10 mouse cellular contexts compared by ENCODE assay signal in the genomic region with DNA sequence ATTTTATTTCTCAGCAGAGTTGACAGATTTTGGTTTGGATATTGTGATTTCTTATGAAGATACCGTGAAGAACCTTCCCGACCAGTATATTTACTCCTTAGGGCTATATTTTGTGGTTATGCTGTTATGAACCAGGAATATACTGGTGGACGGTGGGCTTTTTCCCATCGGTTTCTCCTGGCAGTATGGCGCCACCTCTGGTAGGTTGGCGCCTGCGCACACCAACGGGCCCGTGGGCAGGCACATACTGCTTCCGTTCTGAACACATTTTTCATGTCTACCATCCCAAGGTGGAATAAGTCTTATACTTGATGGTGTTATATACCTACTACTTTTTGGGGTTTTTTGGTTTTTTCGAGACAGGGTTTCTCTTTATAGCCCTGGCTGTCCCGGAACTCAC. TPM values are rescaled to one million over a fixed set of nuclear protein-coding genes. Genes with fewer than 3 reads are reported as not detected.
DNase-seq lines count a peak whose midpoint lies in the region; ATAC-seq and TF ChIP-seq lines count a peak whose summit lies in the region.
"Had no signal": no experiment of that assay in that cellular context is flagged by ENCODE, and none has a peak within 500 bp of the region (broad histone marks: within the 10 kb centered on the region; RNA-seq: fewer than 3 reads in every experiment).

No protein-coding gene starts in this region.

- no peak for DNase-seq in kidney, postnatal 25 days
- no peak for DNase-seq in ES-E14 (ENCODE audit: low read depth, low spot score)
- DNase-seq in forebrain, embryonic 14.5 days (ENCODE audit: low spot score) = no peak
- no peak for DNase-seq in midbrain, embryonic 14.5 days
- no peak for DNase-seq in thymus, postnatal 0 days (ENCODE audit: low spot score)
- no peak for DNase-seq in cerebellum, adult 9-11 months

- 93% methylated on average over 12 of the region's 12 CpGs for WGBS in kidney, embryonic 14.5 days
- WGBS in forebrain, embryonic 14.5 days = 96% methylated on average over 12 of the region's 12 CpGs
- 96% methylated on average over 12 of the region's 12 CpGs for WGBS in midbrain, embryonic 14.5 days

- H3K9ac ChIP-seq in kidney, embryonic 14.5 days (ENCODE audit: low read depth, low read length) = no peak overlapping the region
- no peak overlapping the region for H3K9ac ChIP-seq in ES-E14 (ENCODE audit: insufficient read depth, low read depth, low read length, poor library complexity, severe bottlenecking)
- no peak overlapping the region for H3K9ac ChIP-seq in forebrain, embryonic 14.5 days (ENCODE audit: low read length)
- H3K9ac ChIP-seq in midbrain, embryonic 14.5 days (replicated peaks; ENCODE audit: low read length) = no peak overlapping the region

- H3K4me3 ChIP-seq in kidney, embryonic 14.5 days (ENCODE audit: low read length) = no peak overlapping the region; the same call in 1 of the 2 replicates
- H3K4me3 ChIP-seq in ES-E14 (ENCODE audit: insufficient read depth in 1 of 2, low read depth in 1 of 2, low read length in 2 of 2, poor library complexity in 1 of 2, severe bottlenecking in 1 of 2) = peak overlapping the region; percentile 80 to 96; a peak in 3 of 4 replicates
- H3K4me3 ChIP-seq in forebrain, embryonic 14.5 days (ENCODE audit: low read depth, low read length) = no peak overlapping the region
- H3K4me3 ChIP-seq in midbrain, embryonic 14.5 days (replicated peaks; ENCODE audit: low read depth, low read length) = no peak overlapping the region

- no peaks in the 10 kb centered on the region for H3K27me3 ChIP-seq in kidney, embryonic 14.5 days (ENCODE audit: control insufficient read depth, insufficient read depth, low read length)
- H3K27me3 ChIP-seq in forebrain, embryonic 14.5 days (replicated peaks; ENCODE audit: control insufficient read depth, insufficient read depth, low read length) = no peaks in the 10 kb centered on the region
- H3K27me3 ChIP-seq in midbrain, embryonic 14.5 days (ENCODE audit: control insufficient read depth, insufficient read depth, low read length) = no peaks in the 10 kb centered on the region

- in situ Hi-C loops in ES-E14 (cut with MboI; ENCODE audit: low sequenced_read_pairs in 2 of 2, unreplicated experiment in 2 of 2) = loop anchor here in 1 of 2 experiments (10.0 kb wide), 1 partner anchor 65 kb away; no protein-coding TSS in a partner anchor

- no peak for ATAC-seq in kidney, embryonic 14.5 days (ENCODE audit: low FRiP score, low TSS enrichment)
- no peak for ATAC-seq in forebrain, embryonic 14.5 days
- no peak for ATAC-seq in midbrain, embryonic 14.5 days (ENCODE audit: low FRiP score, low TSS enrichment)
- ATAC-seq in erythroblast, adult 5-6 weeks (replicated peaks; ENCODE audit: low FRiP score, poor library complexity, severe bottlenecking) = no peak

- no peaks in the 10 kb centered on the region for H3K9me3 ChIP-seq in kidney, embryonic 14.5 days (ENCODE audit: control insufficient read depth, low read length)
- no peaks in the 10 kb centered on the region for H3K9me3 ChIP-seq in ES-E14 (ENCODE audit: control insufficient read depth, insufficient read depth, low read depth, low read length)
- no peaks in the 10 kb centered on the region for H3K9me3 ChIP-seq in forebrain, embryonic 14.5 days (replicated peaks; ENCODE audit: control insufficient read depth, low read length)
- H3K9me3 ChIP-seq in midbrain, embryonic 14.5 days (ENCODE audit: control insufficient read depth, low read length) = no peaks in the 10 kb centered on the region

- no peak overlapping the region for H3K27ac ChIP-seq in kidney, embryonic 14.5 days (ENCODE audit: low read depth, low read length)
- no peak overlapping the region for H3K27ac ChIP-seq in ES-E14 (ENCODE audit: insufficient read depth, low read depth, low read length, poor library complexity, severe bottlenecking)
- H3K27ac ChIP-seq in forebrain, embryonic 14.5 days (ENCODE audit: low read depth, low read length) = no peak overlapping the region
- H3K27ac ChIP-seq in midbrain, embryonic 14.5 days (replicated peaks; ENCODE audit: low read depth, low read length) = no peak overlapping the region

- H3K4me1 ChIP-seq in kidney, embryonic 14.5 days (ENCODE audit: control insufficient read depth, insufficient read depth, low read length) = peaks cover 4% of the 10 kb centered on the region; the same call in 1 of the 2 replicates
- peaks cover 0 to 7% of the 10 kb centered on the region in 2 experiments; a peak in 2 of 4 replicates for H3K4me1 ChIP-seq in ES-E14 (ENCODE audit: control insufficient read depth in 2 of 2, insufficient read depth in 2 of 2, low read length in 2 of 2, poor library complexity in 1 of 2)
- H3K4me1 ChIP-seq in forebrain, embryonic 14.5 days (ENCODE audit: control insufficient read depth, insufficient read depth, low read length) = peaks cover 8% of the 10 kb centered on the region
- H3K4me1 ChIP-seq in midbrain, embryonic 14.5 days (ENCODE audit: control insufficient read depth, insufficient read depth, low read length) = peaks cover 9% of the 10 kb centered on the region; the same call in 1 of the 2 replicates

- H3K4me2 ChIP-seq in kidney, embryonic 14.5 days (replicated peaks; ENCODE audit: low read depth, low read length) = peak overlapping the region; percentile 82; the same call in 1 of the 2 replicates
- H3K4me2 ChIP-seq in forebrain, embryonic 14.5 days (ENCODE audit: low read length) = peak overlapping the region; percentile 76
- H3K4me2 ChIP-seq in midbrain, embryonic 14.5 days (ENCODE audit: low read length) = peak overlapping the region; percentile 92

- peaks cover 3% of the 10 kb centered on the region; the same call in 1 of the 2 replicates for H3K36me3 ChIP-seq in kidney, embryonic 14.5 days (ENCODE audit: control insufficient read depth, insufficient read depth, low read length)
- peaks cover 2% of the 10 kb centered on the region; the same call in 1 of the 2 replicates for H3K36me3 ChIP-seq in ES-E14 (ENCODE audit: control insufficient read depth, insufficient read depth, low read length, poor library complexity, severe bottlenecking)
- peaks cover 13% of the 10 kb centered on the region for H3K36me3 ChIP-seq in forebrain, embryonic 14.5 days (ENCODE audit: control insufficient read depth, insufficient read depth, low read length)
- peaks cover 12% of the 10 kb centered on the region for H3K36me3 ChIP-seq in midbrain, embryonic 14.5 days (ENCODE audit: control insufficient read depth, insufficient read depth, low read length)

TF ChIP-seq in ES-E14, 5 proteins besides CTCF, POLR2A, EP300 and RAD21 (continues in another document):
- no peak for TF ChIP-seq ZNF384 (IDR thresholded peaks at IDR 0.05; ENCODE audit: low read depth, low read length)
- TF ChIP-seq HCFC1 (IDR thresholded peaks at IDR 0.05; ENCODE audit: borderline replicate concordance, insufficient read depth, low read length) = no peak
- no peak for TF ChIP-seq ZC3H11A (IDR thresholded peaks at IDR 0.05; ENCODE audit: borderline replicate concordance, low read depth, low read length)
- TF ChIP-seq CHD2 (IDR thresholded peaks at IDR 0.05; ENCODE audit: low read depth, low read length) = no peak

RNA-seq across cellular contexts. Expression of a gene that starts 1.7 kb away (rescaled TPM):
- 2.4 and 7.4 TPM in 2 replicates for polyA plus RNA-seq in kidney, embryonic 14.5 days (2014; fragmentation: Nextera tagmentation; extraction: Ambion mirVana)
- total RNA-seq in ES-E14 (2012; rRNA removed) = 15.3 and 18.5 TPM in 2 replicates
- polyA plus RNA-seq in forebrain, embryonic 14.5 days (2014; fragmentation: Nextera tagmentation; extraction: Ambion mirVana) = 6.0 and 8.6 TPM in 2 replicates
- 6.8 and 14.7 TPM in 2 replicates for polyA plus RNA-seq in midbrain, embryonic 14.5 days (2014; fragmentation: Nextera tagmentation; extraction: Ambion mirVana)
- 3.6 TPM in 2 replicates for polyA plus RNA-seq in thymus, postnatal 0 days (2015; fragmentation: Nextera tagmentation; extraction: Ambion mirVana)
- not detected in 2 replicates for total RNA-seq in erythroblast, adult 5-6 weeks (2015; ENCODE audit: low replicate concordance)
- 0.34 and 0.42 TPM in 2 replicates for total RNA-seq in erythroblast, adult 5-6 weeks (2017; ENCODE audit: low replicate concordance)
- total RNA-seq: MEL had no signal

RNA-seq across cellular contexts. Expression of a gene that starts 8.2 kb away (rescaled TPM):
- 10.0 and 12.1 TPM in 2 replicates for polyA plus RNA-seq in kidney, embryonic 14.5 days (2014; fragmentation: Nextera tagmentation; extraction: Ambion mirVana)
- total RNA-seq in ES-E14 (2012; rRNA removed) = 4.3 and 4.6 TPM in 2 replicates
- polyA plus RNA-seq in forebrain, embryonic 14.5 days (2014; fragmentation: Nextera tagmentation; extraction: Ambion mirVana) = 33.3 and 35.1 TPM in 2 replicates
- 40.2 TPM in 2 replicates for polyA plus RNA-seq in midbrain, embryonic 14.5 days (2014; fragmentation: Nextera tagmentation; extraction: Ambion mirVana)
- polyA plus RNA-seq in thymus, postnatal 0 days (2015; fragmentation: Nextera tagmentation; extraction: Ambion mirVana) = 7.5 and 8.5 TPM in 2 replicates
- 0.58 TPM in 1 of 2 replicates, not detected in the other for total RNA-seq in erythroblast, adult 5-6 weeks (2015; ENCODE audit: low replicate concordance)
- total RNA-seq in erythroblast, adult 5-6 weeks (2017; ENCODE audit: low replicate concordance) = 1.7 and 3.0 TPM in 2 replicates

RNA-seq across cellular contexts. Expression of a gene that starts 21.6 kb away (rescaled TPM):
- polyA plus RNA-seq in kidney, embryonic 14.5 days (2014; fragmentation: Nextera tagmentation; extraction: Ambion mirVana) = 0.26 TPM in 1 of 2 replicates, not detected in the other
- 0.16 and 0.58 TPM in 2 replicates for total RNA-seq in ES-E14 (2012; rRNA removed)
- polyA plus RNA-seq in forebrain, embryonic 14.5 days (2014; fragmentation: Nextera tagmentation; extraction: Ambion mirVana) = 0.22 and 0.23 TPM in 2 replicates
- 0.28 and 1.8 TPM in 2 replicates for polyA plus RNA-seq in midbrain, embryonic 14.5 days (2014; fragmentation: Nextera tagmentation; extraction: Ambion mirVana)
- polyA plus RNA-seq in thymus, postnatal 0 days (2015; fragmentation: Nextera tagmentation; extraction: Ambion mirVana) = not detected in 2 replicates
- total RNA-seq in erythroblast, adult 5-6 weeks (2015; ENCODE audit: low replicate concordance) = not detected in 2 replicates
- total RNA-seq in erythroblast, adult 5-6 weeks (2017; ENCODE audit: low replicate concordance) = not detected in 2 replicates
- total RNA-seq: MEL had no signal
- polyA plus RNA-seq: heart, postnatal 0 days had no signal

RNA-seq across cellular contexts. Expression of a gene that starts 32.7 kb away (rescaled TPM):
- polyA plus RNA-seq in kidney, embryonic 14.5 days (2014; fragmentation: Nextera tagmentation; extraction: Ambion mirVana) = 0.51 and 0.93 TPM in 2 replicates
- 4.1 and 17.4 TPM in 2 replicates for total RNA-seq in ES-E14 (2012; rRNA removed)
- polyA plus RNA-seq in forebrain, embryonic 14.5 days (2014; fragmentation: Nextera tagmentation; extraction: Ambion mirVana) = 14.2 and 16.3 TPM in 2 replicates
- polyA plus RNA-seq in midbrain, embryonic 14.5 days (2014; fragmentation: Nextera tagmentation; extraction: Ambion mirVana) = 24.1 and 32.2 TPM in 2 replicates
- 0.33 and 0.51 TPM in 2 replicates for polyA plus RNA-seq in thymus, postnatal 0 days (2015; fragmentation: Nextera tagmentation; extraction: Ambion mirVana)
- total RNA-seq in erythroblast, adult 5-6 weeks (2015; ENCODE audit: low replicate concordance) = not detected in 2 replicates
- total RNA-seq in erythroblast, adult 5-6 weeks (2017; ENCODE audit: low replicate concordance) = not detected in 2 replicates
- polyA plus RNA-seq: heart, postnatal 0 days had no signal

RNA-seq across cellular contexts. Expression of a gene that starts 42.5 kb away (rescaled TPM):
- polyA plus RNA-seq in kidney, embryonic 14.5 days (2014; fragmentation: Nextera tagmentation; extraction: Ambion mirVana) = 165 and 191 TPM in 2 replicates
- 124 and 159 TPM in 2 replicates for total RNA-seq in ES-E14 (2012; rRNA removed)
- polyA plus RNA-seq in forebrain, embryonic 14.5 days (2014; fragmentation: Nextera tagmentation; extraction: Ambion mirVana) = 163 and 171 TPM in 2 replicates
- 136 and 138 TPM in 2 replicates for polyA plus RNA-seq in midbrain, embryonic 14.5 days (2014; fragmentation: Nextera tagmentation; extraction: Ambion mirVana)
- 116 and 125 TPM in 2 replicates for polyA plus RNA-seq in thymus, postnatal 0 days (2015; fragmentation: Nextera tagmentation; extraction: Ambion mirVana)
- total RNA-seq in erythroblast, adult 5-6 weeks (2015; ENCODE audit: low replicate concordance) = 6.3 and 13.2 TPM in 2 replicates
- total RNA-seq in erythroblast, adult 5-6 weeks (2017; ENCODE audit: low replicate concordance) = 6.7 and 9.4 TPM in 2 replicates

Comparison
In these comparisons a context has a peak if more than half of its experiments do, and no peak if none do; other contexts are left out.
1. H3K4me3 ChIP-seq: peak in ES-E14 (2 of 2); none in kidney, embryonic 14.5 days (single experiment), forebrain, embryonic 14.5 days (single experiment) and midbrain, embryonic 14.5 days (single experiment).
2. Peak in every context shown above with its lines, with median percentiles within 50 percentile points of each other: H3K4me2 ChIP-seq.